Mouse (Mus musculus) mature B cell (primary cell): ENCODE measurements around the gene Pramef12.
"Not testable (repeated sequence)": the region's sequence is repeated elsewhere in the genome, so short reads cannot be mapped to it uniquely, and the experiment has no call there.

Experiments
- in situ Hi-C: fragments of 300-500 bp; cut with MboI; formaldehyde crosslinking; loops from 2 replicates; pipeline ENCODE4 v1.14.3; 2019

Gene Pramef12

DNA sequence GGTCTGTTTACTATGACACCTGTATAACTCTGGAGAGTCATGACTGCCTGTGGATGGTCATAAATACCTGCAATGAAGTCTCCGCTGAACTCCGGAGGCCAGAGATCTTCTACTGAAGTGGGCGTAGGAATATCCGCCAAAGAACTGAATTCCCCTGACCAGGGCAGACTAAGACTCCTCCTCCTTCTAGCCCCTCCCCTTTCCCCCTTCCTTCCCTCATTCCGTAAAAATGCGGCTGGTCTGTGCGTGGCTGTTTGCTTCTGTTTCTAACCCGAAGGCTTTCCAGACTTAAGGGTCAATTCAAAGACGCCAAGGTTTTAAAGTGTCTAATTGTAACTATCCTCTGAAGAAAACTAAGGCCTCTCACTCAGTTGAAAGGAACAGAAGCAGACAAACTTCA, at the start of gene Pramef12:
Gene Pramef12, minus strand, starts transcription at position 175 of the 400 bp plus-strand sequence.
- in situ Hi-C loops = no loop called here

DNA sequence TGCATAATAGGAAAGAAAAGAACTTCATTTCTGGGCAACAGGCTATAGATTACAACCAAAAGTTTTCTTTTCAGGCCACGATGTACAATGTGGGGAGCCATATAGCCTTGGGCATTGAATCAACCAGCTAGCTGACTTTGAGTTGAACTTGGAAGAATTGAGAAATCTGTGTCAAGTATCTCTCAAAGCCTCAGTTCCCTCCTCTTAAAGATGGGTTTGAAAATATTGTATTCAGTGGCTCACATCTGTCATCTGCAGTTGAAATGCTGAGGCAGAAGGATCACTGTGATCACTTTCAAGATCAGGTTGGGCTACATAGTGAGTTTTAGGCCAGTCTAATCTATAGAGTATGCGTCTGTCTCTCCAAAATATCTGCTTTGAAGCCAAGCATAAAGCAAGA, 45.0 kb upstream of the Pramef12 start, which contains the start of gene Gm9944:
Gene Gm9944, minus strand, starts transcription at position 101 of the 400 bp plus-strand sequence.
- in situ Hi-C loops = no loop called here

DNA sequence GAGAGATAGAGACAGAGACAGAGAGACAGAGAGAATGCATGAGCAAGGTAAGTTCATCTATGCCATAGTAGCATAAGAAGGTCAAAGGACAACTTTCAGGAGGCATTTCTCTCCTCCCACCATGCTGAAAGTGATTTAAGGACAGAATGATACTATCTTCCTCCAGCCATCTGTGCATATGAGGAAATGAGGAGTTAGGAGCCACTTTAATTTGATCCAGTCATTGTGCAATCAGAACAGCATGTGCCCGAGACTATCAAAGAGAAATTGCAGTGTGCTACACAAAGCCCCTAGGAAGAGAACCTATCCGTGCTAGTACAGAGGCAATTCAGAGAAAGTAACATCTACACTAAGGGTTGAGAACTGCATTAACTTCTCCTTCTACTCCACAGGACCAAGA, 40.3 kb upstream of the Pramef12 start:
- in situ Hi-C loops = no loop called here

DNA sequence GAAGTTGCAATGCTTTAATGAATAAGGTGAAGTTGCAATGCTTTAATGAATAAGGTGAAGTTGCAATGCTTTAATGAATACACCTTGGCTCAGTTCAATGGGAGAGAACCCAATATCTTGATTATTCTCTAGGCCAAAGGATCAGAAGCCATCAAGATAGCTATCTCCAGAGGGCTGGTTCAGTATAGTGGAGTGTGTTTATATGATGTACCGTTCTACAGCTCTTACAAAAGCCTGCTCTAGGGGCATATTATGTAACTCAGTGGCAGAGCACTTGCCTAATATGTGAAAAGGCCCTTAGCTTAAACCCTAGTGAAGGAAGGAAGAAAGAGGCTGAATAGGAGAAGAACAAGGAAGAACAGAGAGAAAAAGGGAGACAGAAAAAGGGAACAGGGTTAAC, 33.3 kb upstream of the Pramef12 start:
- in situ Hi-C loops = no loop called here

DNA sequence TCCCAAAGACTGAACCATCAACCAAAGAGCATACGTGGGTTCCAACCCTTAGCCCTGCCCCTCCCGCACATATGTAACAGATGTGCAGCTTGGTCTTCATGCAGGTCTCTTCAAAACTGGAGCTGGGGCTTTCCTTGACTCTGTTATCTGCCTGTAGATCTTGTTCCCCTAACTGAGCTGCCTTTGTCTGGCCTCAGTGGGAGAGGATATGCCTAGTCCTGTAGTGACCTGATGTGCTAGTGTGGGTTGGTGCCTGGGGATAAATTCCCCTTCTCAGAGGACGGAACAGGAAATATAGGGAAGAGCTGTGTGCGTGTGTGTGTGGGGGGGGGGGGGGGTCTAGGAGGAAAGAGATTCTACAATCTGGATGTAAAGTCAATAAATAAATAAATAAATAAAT, 32.8 kb upstream of the Pramef12 start:
- in situ Hi-C loops = no loop called here

DNA sequence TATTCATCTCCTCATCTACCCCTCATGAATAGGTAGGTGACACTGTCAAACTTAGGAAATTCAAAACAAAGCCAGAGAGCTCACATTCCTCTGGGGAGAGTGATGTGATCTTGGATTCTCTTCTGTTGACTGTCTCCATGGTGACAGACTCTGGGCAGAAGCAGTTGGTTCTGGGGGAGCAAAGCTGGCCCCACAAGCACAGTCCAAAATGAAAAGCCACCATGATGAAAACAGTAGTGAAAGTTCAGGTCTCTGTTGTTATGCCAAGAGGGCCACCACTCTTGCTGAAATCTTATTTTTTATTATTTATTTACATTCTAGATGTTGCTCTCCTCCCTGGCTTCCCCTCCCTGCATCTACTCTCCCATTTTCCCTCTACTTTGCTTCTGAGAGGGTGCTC, 30.4 kb upstream of the Pramef12 start, which contains the start of gene 1700012P22Rik:
Gene 1700012P22Rik, minus strand, starts transcription at position 101 of the 400 bp plus-strand sequence.
- in situ Hi-C loops = no loop called here

DNA sequence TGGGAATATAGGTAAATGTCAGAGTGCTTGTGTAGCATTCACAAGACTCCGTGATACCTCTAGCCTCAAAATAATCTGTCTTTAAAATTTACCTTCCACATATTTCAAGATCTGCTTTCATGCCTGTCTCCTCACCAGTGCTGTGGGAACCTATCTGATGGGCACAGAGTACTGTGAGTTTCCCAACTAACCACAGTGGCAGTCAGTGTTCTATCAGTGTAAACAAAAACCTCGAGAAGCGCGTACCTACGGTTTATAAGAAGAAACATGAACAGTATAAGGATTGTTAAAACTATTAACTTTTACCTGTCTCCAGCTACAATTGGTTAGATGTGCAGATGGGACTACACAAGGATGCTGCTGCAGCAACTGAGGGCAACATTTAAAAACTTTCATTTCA, 25.0 kb upstream of the Pramef12 start:
- in situ Hi-C loops = no loop called here

DNA sequence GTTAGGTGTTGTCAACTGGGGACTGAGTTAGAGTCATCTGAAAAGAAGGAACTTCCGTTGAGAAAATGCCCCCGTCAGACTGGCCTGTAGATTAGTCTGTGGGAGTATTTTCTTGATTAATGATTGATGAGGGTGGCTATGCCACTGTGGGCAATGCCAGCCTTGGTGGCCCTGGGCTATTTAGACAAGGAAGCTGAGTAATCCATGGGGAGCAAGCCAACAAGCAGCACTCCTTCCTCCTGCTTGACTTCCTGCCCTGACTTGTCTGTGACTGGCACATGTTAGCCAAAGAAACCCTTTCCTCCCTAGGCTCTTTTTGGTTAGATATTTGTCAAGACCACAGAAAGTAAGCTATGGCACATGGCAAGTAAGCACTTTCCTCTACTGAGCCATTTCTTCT, 22.5 kb upstream of the Pramef12 start:
- in situ Hi-C loops = no loop called here

DNA sequence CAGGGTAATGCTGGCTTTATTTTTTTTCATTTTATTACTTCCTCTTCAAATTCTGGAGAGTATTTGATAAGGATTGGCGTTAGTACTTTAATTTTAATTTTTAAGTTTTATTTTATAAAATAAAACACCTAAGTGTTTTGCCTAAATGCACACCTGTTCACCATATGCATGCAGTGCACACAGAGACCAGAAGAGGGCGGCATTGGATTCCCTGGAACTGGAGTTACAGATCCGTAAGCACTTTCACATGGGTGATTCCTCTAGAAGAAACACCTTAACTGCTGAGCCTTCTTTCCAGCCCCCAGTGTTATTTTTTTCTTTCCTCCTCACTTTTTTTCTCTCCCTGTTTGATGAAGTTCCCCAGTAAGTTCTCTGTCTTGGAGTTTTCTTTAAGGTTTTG, 20.6 kb upstream of the Pramef12 start:
- in situ Hi-C loops = no loop called here

DNA sequence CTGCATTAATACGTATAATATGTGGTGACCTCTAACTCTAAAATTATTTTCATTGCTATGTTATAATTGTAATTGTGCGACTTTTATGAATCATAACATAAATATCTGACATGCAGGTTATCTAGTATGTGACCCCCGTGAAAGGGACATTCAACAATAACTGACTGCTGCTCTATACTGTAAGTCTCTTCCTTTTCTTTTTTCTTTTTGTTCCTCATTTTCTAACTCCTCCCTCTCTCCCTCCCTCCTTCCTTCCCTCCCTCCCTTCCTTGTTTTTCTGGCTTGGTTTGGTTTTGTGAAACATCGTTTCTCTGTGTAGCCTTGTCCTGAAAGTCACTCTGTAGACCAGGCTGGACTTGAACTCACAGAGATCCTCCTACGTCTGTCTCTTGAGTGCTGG, 16.3 kb upstream of the Pramef12 start:
- in situ Hi-C loops = no loop called here

DNA sequence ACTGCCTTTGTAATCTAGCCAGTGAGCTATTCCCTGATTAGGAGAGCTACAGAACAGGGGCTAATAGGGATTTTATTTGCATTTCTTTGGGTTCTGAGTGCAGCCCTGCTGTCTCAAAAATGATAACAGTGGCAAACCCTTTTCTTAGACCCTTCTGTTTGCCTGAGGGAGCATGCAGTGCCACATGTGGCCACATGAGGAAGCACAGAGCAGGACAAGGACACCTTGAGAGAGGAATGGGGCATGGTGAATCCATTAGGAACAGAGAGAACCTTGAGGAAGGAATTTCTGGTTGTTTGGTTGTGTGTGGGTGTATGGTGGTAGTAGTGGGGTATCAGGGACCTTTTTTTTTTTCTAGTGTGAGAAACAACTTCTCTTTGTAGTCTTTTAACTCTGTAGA, 12.4 kb upstream of the Pramef12 start:
- in situ Hi-C loops = no loop called here

DNA sequence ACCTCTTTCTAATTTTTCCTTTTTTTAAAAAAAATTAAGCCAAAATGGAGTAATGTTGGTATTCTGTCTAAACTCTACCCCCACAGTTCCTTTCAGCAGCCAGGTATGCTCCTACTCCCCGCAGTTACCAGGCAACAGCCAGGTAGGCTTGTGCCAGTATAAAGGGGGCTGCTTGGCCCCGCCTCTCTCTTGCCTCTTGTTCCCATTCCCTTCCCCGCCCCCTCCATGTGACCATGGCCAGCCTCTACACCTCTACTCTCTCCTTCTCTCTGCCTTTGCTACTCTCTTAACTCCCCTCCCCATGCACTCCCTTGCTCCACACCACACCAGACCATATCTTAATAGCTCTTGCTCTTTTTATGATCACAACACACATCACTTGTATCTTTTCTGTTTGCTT, 2.0 kb downstream of the Pramef12 start:
- in situ Hi-C loops = no loop called here

DNA sequence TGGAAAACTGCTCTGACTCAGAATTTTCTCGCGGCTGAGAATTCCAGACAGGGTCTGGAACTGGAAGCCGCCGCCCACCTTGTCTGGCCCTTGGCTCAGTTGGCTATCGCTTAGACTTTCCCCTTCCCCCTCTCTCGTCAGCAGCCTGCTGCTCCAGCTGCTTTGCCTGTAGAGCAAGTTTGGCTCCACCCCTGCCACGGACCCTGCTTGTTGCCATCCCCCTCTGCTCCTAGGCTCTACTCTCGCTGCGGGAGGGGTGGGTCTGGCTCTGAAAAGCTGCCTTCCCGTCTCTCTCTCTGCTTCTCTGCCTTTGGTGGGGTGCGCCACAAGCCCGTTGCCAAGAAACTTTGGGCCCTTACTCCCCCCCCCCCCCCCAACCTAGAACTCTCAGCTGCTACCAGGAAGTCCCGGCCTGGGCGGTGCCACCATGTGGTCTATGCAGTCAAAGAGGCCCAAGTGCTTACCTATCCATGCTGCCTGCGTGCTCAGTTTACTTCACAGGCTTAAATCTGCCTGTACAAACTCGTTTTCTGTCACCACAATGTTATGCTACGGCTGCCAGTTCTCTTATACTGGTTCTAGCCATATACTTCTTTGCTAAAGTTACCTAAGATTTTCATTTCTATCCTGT, 3.7 kb downstream of the Pramef12 start:
- in situ Hi-C loops = no loop called here

DNA sequence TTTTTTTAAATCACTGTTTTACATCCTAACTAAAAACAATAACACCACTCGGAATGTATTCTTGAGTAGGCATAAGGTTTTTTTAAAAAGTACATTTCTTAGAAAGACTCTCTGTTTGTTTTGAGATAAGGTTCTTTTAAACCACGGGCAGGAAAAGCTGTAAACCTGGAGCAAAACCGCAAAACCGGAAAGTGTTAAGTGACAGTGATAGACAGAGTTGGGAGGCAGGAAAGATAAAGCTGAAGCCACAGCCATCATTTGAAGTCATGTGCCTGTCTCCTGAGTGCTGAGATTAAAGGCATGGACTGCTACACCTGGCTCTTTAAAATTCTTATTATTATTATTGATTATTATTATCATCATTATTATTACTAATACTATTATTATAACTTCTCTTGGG, 5.6 kb downstream of the Pramef12 start:
- in situ Hi-C loops = no loop called here

DNA sequence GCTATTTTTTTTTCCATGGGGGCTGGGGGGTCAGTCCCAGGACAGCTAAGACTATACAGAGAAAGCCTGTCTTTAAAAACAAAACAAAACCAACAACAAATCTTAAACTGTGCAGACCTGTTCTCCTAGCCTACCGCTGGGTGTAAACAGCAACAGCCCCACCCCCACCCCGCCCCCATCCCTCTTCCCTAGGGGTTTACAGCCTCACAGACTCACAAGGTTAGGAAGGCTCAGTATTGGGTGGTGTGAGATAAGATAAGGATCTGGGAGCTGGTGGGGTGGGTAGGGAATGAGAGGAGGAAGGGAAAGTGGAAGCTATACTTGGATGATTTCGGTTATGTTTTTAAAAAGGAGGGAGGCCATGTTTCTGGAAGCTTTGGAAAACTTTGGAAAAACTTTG, 11.9 kb downstream of the Pramef12 start:
- in situ Hi-C loops = no loop called here

DNA sequence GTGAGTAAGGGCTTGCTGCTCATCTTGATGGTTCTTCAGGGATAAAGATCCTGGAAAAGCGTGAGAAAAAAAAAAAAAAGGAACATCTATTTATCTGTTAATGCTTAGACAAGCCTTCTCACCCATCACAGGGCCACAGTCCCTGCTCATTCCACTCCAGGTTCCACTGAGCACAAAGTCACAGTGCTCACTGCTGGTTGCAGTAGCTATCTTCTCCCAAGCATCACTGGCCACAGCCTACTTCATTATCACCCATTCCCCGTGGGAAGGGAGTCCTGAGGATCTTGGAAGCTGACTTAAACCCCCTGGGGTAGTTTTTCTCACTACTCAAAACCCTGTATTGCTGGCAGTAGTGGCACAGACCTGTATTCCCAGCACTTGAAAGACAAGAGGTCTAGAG, 30.4 kb downstream of the Pramef12 start, which contains the start of gene Pramef20:
Gene Pramef20, minus strand, starts transcription at position 23 of the 400 bp plus-strand sequence.
- in situ Hi-C loops = no loop called here

DNA sequence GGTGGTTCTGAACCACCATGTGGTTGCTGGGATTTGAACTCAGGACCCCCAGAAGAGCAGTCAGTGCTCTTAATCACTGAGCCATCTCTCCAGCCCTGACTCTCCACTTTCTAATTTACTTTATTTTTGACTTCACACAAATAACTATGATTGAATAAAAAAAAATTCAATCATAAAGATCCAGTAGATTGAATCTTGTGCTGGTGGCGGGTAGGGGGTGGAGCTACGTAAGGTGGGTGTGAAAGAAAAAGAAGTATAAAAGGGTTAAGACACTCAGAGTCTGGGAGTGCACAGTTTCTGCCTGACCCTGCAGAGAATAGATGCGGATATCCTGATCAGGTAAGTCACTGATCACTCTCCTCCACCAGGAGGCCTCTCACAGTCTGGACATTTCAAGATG, 50.6 kb downstream of the Pramef12 start, which contains the start of gene Gm13119:
Gene Gm13119, plus strand, starts transcription at position 301 of the 400 bp plus-strand sequence.
- in situ Hi-C loops = not testable (repeated sequence)
